Mouse (Mus musculus) liver, postnatal 0 days (tissue): ENCODE measurements around the gene Ifngr1.

Experiments used
- CTCF ChIP-seq: sonication (generic); IDR thresholded peaks from 2 replicates; pipeline ENCODE4 v1.5.1; 2016; ENCODE audit warnings: antibody characterized with exemption, low read depth
- EP300 ChIP-seq: IDR thresholded peaks from 2 replicates; pipeline ENCODE4 v1.6.1; 2016; ENCODE audit warnings: antibody characterized with exemption, low read depth, mild to moderate bottlenecking

GRCm38 (mm10) chr10:19578409-19578986, 13.3 kb upstream of the Ifngr1 start:
- no peak for TF ChIP-seq CTCF
- no peak for TF ChIP-seq EP300
